Mouse (Mus musculus) erythroblast, embryonic 14.5 days (primary cell): ENCODE data around the gene Creb3l4. TPM values are rescaled to one million over a fixed set of nuclear protein-coding genes. Genes with fewer than 3 reads are reported as not detected.

Experiments
- H3K27me3 ChIP-seq: 2 replicates; pipeline ENCODE4 v1.6.1; 2012; ENCODE audit warnings: inconsistent platforms; ENCODE audit not compliant: control insufficient read depth
- H3K36me3 ChIP-seq: 2 replicates; pipeline ENCODE4 v1.6.1; 2012; ENCODE audit warnings: mild to moderate bottlenecking, inconsistent platforms; ENCODE audit not compliant: control insufficient read depth
- H3K4me1 ChIP-seq: 2 replicates; pipeline ENCODE4 v1.6.1; 2012; ENCODE audit warnings: inconsistent platforms; ENCODE audit not compliant: control insufficient read depth
- H3K4me3 ChIP-seq: replicated peaks from 2 replicates; pipeline ENCODE3; 2012; ENCODE audit warnings: moderate library complexity, mild to moderate bottlenecking, inconsistent platforms
- H3K9me3 ChIP-seq: 2 replicates; pipeline ENCODE4 v1.6.1; 2012; ENCODE audit warnings: low read length, inconsistent platforms, mixed read lengths; ENCODE audit not compliant: control insufficient read depth
- GATA1 ChIP-seq: IDR thresholded peaks from 2 replicates; pipeline ENCODE4 v1.6.1; 2012; ENCODE audit warnings: low read length, inconsistent platforms, mixed read lengths
- TAL1 ChIP-seq: IDR thresholded peaks from 3 replicates; pipeline ENCODE4 v1.6.1; 2012; ENCODE audit warnings: low read length, inconsistent platforms, mixed read lengths
- polyA plus RNA-seq: library from polyadenylated mRNA; stranded (reverse); fragments of >175 nt; gene quantifications from 2 replicates; pipeline ENCODE4 v1.2.3, GENCODE M21; 2012

Creb3l4 gene
- polyA plus RNA-seq, 1 experiment, result not detected

DNA sequence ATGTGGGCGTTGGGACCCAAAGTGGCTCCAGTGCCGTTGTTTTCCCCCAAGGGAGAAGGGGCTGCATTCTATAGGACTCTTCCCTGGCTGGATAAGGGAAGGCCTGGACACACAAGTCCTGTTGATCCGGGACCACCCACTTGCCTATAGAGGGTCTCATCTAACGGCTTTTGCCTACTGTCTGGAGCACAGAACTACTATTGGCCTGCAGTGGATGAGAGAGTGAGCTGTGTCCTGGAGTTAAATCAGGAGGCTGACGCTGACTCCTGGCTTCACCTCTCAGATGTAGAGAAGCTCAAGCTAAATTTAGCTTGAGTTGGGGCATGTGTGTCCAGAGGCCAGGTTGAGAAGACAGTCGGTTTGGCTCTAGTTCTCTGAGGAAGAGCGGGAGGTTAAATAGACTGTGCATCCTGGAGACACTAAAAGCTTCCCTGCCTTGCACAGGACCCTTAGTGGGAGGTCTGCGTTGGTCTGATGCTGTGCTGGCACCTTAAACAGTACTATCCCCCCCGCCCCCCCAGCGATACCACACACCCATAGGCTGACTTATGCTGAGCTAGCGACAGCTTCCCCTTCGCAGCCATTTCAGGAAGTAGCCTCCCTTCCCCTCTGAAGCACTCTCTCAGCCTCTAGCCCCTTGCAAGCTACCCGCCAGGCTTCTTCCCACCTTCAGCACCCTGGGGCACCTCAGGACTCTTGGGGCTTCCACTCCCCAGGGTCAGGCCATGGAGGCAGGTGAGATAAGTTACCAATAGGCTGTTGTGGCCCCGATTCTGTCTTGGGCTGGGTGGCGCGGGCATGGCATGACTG is 22.8 kb upstream of the Creb3l4 start:
- H3K9me3 ChIP-seq, result no peaks in the 10 kb centered on the region
- H3K36me3 ChIP-seq, result peaks cover 49% of the 10 kb centered on the region
- H3K27me3 ChIP-seq, result no peaks in the 10 kb centered on the region
- peak overlapping the region; percentile 91 for H3K4me3 ChIP-seq
- TF ChIP-seq GATA1 (no peak), TAL1 (no peak)
- peaks cover 48% of the 10 kb centered on the region for H3K4me1 ChIP-seq

DNA sequence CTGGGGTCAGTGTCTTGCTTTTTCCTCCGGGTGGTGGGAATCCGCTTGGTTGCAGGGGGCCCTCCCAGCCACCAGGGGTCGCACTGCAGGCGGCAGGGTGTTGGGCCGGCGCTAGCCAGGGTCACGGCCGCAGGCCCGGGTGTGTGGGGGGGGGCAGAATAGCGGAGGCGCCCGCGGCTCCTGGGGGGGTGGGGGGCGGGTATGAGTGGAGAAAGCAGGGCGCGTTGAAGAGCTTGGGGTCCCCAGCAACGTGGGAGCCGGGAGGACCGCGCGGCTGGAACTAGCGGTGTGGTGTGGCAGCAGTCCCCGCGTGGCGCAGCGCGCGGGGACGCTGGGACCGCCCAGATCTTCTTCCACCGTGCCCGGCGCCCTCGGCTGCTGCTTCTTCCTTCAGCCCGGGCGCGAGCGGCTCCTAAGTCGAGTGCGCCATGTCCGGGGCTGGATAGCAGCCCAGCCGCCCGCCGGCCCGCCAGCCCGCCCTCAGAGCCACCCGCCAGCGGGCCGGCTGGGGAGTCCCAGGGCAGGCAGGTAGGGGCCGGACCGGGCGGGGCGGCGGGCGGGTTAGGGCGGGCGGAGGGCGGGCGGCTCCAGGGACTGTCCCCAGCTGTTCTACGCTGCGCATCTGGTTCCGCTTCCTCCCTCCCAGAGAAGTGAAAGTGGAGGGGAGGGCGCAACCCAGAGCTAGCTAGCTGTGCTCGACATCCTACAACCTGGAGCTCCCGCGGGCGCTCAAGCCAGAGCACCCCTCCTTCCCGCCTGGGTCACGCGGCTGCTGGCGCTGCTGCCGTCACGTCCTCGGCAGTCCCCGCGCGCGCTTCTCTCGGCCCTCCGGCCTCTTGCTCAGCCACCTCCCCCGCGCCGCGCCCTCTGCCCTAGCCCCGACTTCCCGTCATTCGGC is 22.0 kb upstream of the Creb3l4 start, which contains the start of gene Dennd4b:
Dennd4b (plus strand) TSS at position 152 of the 898 bp plus-strand sequence.
- H3K4me1 ChIP-seq, result peaks cover 48% of the 10 kb centered on the region
- H3K4me3 ChIP-seq, result peak within 1 kb of the TSS; percentile 91
- no peaks in the 10 kb centered on the region for H3K9me3 ChIP-seq
- peaks cover 52% of the 10 kb centered on the region for H3K36me3 ChIP-seq
- no peak for TF ChIP-seq GATA1
- no peak for TF ChIP-seq TAL1
- H3K27me3 ChIP-seq, result no peaks in the 10 kb centered on the region

DNA sequence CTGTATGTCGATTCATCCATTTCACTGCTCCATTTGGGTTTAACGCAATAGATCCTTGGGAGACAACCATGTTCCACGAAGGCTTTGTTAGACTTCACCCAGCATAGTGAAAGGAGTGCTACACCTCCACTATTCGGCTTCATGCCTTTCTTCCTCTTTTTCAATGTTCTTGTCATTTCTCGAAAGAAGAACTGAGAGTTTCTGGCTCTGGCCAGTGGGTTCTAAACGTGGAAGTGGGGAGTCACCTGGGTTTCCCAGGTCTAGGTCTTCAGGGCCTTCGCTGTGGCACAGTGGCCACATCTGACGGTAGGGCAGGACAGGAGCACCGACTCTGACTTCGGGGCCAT is 21.3 kb upstream of the Creb3l4 start:
- H3K4me1 ChIP-seq, result peaks cover 47% of the 10 kb centered on the region
- H3K9me3 ChIP-seq, result no peaks in the 10 kb centered on the region
- peak overlapping the region; percentile 91 for H3K4me3 ChIP-seq
- peaks cover 53% of the 10 kb centered on the region for H3K36me3 ChIP-seq
- no peak for TF ChIP-seq TAL1
- TF ChIP-seq GATA1, result no peak
- no peaks in the 10 kb centered on the region for H3K27me3 ChIP-seq

DNA sequence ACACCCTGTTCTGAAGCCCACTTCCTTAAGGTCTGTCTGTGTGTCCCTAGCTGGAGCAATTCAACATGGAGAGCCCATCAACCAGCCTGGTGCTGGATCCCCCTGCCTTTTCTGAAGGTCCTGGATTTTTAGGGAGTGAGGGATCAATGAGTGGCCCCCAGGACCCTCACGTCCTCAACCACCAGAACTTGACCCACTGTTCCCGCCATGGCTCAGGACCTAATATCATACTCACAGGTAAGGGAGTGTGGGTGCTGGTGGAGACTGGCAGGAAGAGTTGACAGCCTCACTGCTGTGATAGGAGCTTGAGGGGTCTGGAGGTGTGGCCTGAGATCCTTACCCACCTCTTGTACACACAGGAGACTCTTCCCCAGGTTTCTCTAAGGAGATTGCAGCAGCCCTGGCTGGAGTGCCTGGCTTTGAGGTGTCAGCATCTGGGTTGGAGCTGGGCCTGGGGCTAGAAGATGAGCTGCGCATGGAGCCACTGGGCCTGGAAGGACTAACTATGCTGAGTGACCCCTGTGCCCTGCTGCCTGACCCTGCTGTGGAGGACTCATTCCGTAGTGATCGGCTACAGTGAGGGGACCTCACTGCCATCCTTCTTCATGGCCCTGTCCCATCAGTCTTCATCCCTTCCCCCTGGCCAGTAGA is 19.9 kb upstream of the Creb3l4 start:
- H3K36me3 ChIP-seq, result peaks cover 63% of the 10 kb centered on the region

DNA sequence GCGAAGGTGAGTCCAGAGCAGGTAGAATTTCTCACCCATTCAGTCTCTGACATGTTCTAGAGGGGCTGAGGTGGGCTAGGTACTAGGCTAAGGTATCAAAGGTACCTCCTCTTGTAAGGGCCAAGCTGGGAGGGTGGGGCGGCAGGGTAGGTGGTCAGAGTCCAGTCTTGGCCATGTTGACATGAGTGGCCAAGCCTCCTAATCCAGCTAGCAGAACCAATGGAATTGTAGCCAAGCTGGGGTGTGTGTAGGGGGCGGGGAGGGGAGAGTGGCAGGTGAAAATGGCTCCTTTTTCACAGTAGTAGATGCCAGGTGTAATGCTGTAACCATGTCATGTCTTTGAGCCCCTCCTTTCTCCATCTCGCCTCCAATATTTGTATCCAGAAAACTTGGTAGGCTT is 15.2 kb upstream of the Creb3l4 start:
- H3K4me1 ChIP-seq, result peaks cover 29% of the 10 kb centered on the region
- no peaks in the 10 kb centered on the region for H3K9me3 ChIP-seq
- no peak overlapping the region for H3K4me3 ChIP-seq
- no peaks in the 10 kb centered on the region for H3K27me3 ChIP-seq
- TF ChIP-seq TAL1, result no peak
- no peak for TF ChIP-seq GATA1
- H3K36me3 ChIP-seq, result peaks cover 66% of the 10 kb centered on the region

More for the DNA sequence above, 19.9 kb upstream of the Creb3l4 start:
- no peaks in the 10 kb centered on the region for H3K27me3 ChIP-seq
- peaks cover 38% of the 10 kb centered on the region for H3K4me1 ChIP-seq
- H3K9me3 ChIP-seq, result no peaks in the 10 kb centered on the region
- no peak overlapping the region for H3K4me3 ChIP-seq
- no peak for TF ChIP-seq TAL1
- TF ChIP-seq GATA1, result no peak

DNA sequence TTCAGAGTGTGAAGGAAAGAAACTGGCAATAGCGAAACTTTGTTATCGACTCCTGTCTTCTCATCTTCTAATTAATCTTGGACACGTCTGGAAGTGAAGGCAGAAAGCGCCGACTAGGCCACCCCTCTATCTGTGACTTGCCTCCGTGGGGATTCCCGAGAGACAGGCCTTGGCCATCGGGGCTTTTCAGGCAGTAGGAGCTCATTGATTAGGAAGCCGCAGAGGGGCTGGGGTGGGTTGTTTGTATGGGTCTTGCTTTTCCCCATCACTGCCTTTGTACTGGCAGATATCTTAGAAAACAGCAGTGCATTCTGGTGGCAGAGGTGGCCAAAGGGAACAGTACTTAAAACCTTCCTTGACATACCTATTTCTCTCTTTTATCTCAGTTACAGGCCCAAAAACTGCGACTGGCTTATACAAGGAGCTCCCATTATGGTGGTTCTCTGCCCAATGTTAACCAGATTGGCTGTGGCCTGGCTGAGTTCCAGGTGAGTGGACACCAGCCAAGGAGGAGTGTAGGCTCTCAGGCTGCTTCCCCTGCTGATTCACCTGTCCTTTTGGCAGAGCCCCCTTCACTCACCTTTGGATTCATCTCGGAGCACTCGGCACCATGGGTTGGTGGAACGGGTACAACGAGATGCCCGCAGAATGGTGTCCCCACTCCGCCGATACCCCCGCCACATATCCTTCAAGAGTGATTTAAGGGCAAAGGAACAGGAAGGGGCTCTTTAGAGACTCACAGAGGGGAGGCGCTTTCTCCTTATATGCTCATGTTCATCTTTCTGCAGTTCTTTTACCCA is 13.6 kb upstream of the Creb3l4 start:
- Histone ChIP-seq H3K36me3 (peaks cover 51% of the 10 kb centered on the region), H3K4me3 (no peak overlapping the region), H3K4me1 (peaks cover 29% of the 10 kb centered on the region), H3K9me3 (no peaks in the 10 kb centered on the region), H3K27me3 (no peaks in the 10 kb centered on the region)
- TF ChIP-seq TAL1, result no peak
- no peak for TF ChIP-seq GATA1

DNA sequence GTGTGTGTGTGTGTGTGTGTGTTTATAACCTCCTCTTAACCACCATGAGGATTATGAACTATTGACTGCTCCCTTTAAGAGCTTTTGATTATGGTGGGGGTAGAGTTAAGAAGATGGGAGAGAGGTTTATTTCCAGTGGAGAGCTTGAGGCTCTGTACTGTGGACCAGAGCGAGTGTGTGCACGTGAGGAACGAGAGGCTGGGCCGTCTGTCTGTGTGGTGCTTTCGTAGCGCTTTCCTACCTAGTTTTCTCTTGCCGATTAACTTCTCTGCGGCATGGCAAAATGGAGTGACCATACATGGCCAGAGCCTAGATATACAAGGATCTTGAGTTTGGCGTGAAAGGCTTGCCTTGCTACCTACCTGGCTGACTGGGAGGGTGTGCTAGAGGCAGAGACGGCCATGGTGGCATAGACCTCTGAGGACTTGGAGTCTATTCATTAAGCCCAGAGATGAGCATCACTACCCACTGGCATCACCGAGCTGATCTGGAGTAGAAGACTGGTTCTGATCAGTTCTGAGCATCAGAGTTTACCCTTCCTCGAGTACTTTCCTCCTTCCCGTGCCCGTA is 12.6 kb upstream of the Creb3l4 start:
- Histone ChIP-seq H3K9me3 (no peaks in the 10 kb centered on the region), H3K36me3 (peaks cover 50% of the 10 kb centered on the region), H3K4me3 (no peak overlapping the region), H3K27me3 (no peaks in the 10 kb centered on the region), H3K4me1 (peaks cover 29% of the 10 kb centered on the region)
- TF ChIP-seq TAL1 (no peak), GATA1 (no peak)

DNA sequence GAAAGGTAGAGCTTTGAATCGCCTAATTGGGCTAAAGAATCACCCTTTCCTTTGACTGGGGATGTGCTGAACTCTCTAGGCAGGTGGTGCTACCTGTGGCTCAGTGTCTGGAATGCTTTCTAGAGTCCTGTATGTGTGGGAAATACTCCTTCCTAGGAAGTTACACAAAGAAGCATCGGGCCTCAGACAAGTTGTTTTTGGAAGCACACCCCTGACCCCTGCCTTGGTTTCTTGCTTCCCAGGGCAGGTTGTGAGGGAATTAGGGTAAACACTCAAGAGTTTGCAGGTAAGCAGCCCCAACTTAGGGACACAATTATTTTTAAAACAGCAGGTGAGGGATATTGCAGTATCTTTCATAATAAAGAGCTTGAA is 11.9 kb upstream of the Creb3l4 start:
- no peaks in the 10 kb centered on the region for H3K27me3 ChIP-seq
- no peak for TF ChIP-seq GATA1
- no peak for TF ChIP-seq TAL1
- H3K36me3 ChIP-seq, result peaks cover 46% of the 10 kb centered on the region
- H3K9me3 ChIP-seq, result no peaks in the 10 kb centered on the region
- H3K4me3 ChIP-seq, result peak overlapping the region; percentile 88
- H3K4me1 ChIP-seq, result peaks cover 31% of the 10 kb centered on the region
